Mouse (Mus musculus): ENCODE measurements around the gene Dysf.

- TF ChIP-seq MEF2A (IDR thresholded peaks at IDR 0.05; ENCODE audit: borderline replicate concordance, low read depth, low read length) = no peak
- no peak for TF ChIP-seq POLR2A (IDR thresholded peaks at IDR 0.05; ENCODE audit: low read depth, low read length)
- no peak for TF ChIP-seq TCF12 (IDR thresholded peaks at IDR 0.05; ENCODE audit: low read depth, low read length)
- TF ChIP-seq CHD1 (IDR thresholded peaks at IDR 0.05; ENCODE audit: low read depth, low read length) = no peak
- TF ChIP-seq USF1 (IDR thresholded peaks at IDR 0.05; ENCODE audit: low read depth, low read length) = no peak
- TF ChIP-seq CTCF (conservative IDR thresholded peaks at IDR 0.05 in 1 of 2, IDR thresholded peaks at IDR 0.05 in 1 of 2; ENCODE audit: low read depth in 2 of 2, low read length in 2 of 2) = no peak
- no peak for TF ChIP-seq EP300 (IDR thresholded peaks at IDR 0.05; ENCODE audit: low read length)
- no peak for TF ChIP-seq RCOR1 (conservative IDR thresholded peaks at IDR 0.05; ENCODE audit: low read depth, low read length)
- TF ChIP-seq USF2 (conservative IDR thresholded peaks at IDR 0.05; ENCODE audit: low read depth, low read length) = no peak
Measured at GRCm38 (mm10) chr6:84228786-84229185, 220.4 kb downstream of the Dysf start.
